Mouse (Mus musculus): ENCODE data around the gene Minar1.

Minar1 gene

GRCm38 (mm10) chr9:89623006-89623760 lies at the start of gene Minar1:
Gene Minar1, minus strand, starts transcription at chr9:89623125.
- no peak for DNase-seq (ENCODE audit: low spot score)

GRCm38 (mm10) chr9:89669878-89670277 lies 47.0 kb upstream of the Minar1 start:
- DNase-seq (ENCODE audit: low spot score) = no peak

- no peak for DNase-seq (ENCODE audit: low spot score)
These were observed 44.5 kb upstream of the Minar1 start for GRCm38 (mm10) chr9:89667306-89667942.

GRCm38 (mm10) chr9:89650913-89651312 lies 28.0 kb upstream of the Minar1 start:
- DNase-seq (ENCODE audit: low spot score) = no peak

- no peak for DNase-seq (ENCODE audit: low spot score)
These were observed 14.5 kb upstream of the Minar1 start for GRCm38 (mm10) chr9:89637453-89637852.

- no peak for DNase-seq (ENCODE audit: low spot score)
These were observed 474 bp downstream of the Minar1 start for GRCm38 (mm10) chr9:89622296-89623005.

- no peak for DNase-seq (ENCODE audit: low spot score)
These were observed 1.2 kb downstream of the Minar1 start for GRCm38 (mm10) chr9:89621750-89622149.

GRCm38 (mm10) chr9:89620347-89620746 lies 2.6 kb downstream of the Minar1 start:
- DNase-seq (ENCODE audit: low spot score) = no peak

- no peak for DNase-seq (ENCODE audit: low spot score)
These were observed 6.0 kb downstream of the Minar1 start for GRCm38 (mm10) chr9:89616946-89617345.

- no peak for DNase-seq (ENCODE audit: low spot score)
These were observed 12.3 kb downstream of the Minar1 start for GRCm38 (mm10) chr9:89610592-89610991.

- DNase-seq (ENCODE audit: low spot score) = no peak
These were observed 15.6 kb downstream of the Minar1 start for GRCm38 (mm10) chr9:89607321-89607720.

- DNase-seq (ENCODE audit: low spot score) = no peak
These were observed 16.7 kb downstream of the Minar1 start for GRCm38 (mm10) chr9:89606256-89606655.

- no peak for DNase-seq (ENCODE audit: low spot score)
These were observed 21.0 kb downstream of the Minar1 start for GRCm38 (mm10) chr9:89601891-89602290.

- no peak for DNase-seq (ENCODE audit: low spot score)
These were observed 22.2 kb downstream of the Minar1 start for GRCm38 (mm10) chr9:89600677-89601076.

GRCm38 (mm10) chr9:89597071-89597470 lies 25.9 kb downstream of the Minar1 start:
- DNase-seq (ENCODE audit: low spot score) = no peak

GRCm38 (mm10) chr9:89596392-89596791 lies 26.5 kb downstream of the Minar1 start:
- no peak for DNase-seq (ENCODE audit: low spot score)

GRCm38 (mm10) chr9:89592391-89592790 lies 30.5 kb downstream of the Minar1 start:
- DNase-seq (ENCODE audit: low spot score) = no peak

- no peak for DNase-seq (ENCODE audit: low spot score)
These were observed 44.5 kb downstream of the Minar1 start for GRCm38 (mm10) chr9:89578422-89578821.

- DNase-seq (ENCODE audit: low spot score) = no peak
These were observed 70.3 kb downstream of the Minar1 start for GRCm38 (mm10) chr9:89552663-89553062.

Data from lung, postnatal 25 days (tissue).